Mouse (Mus musculus): ENCODE measurements at regions not wholly inside any gene's neighbourhood (a gene's known extent, or its start where the extent isn't known, plus 50 kb on each side); places are given as distances from the start of the nearest gene placed in this dataset.

DNA sequence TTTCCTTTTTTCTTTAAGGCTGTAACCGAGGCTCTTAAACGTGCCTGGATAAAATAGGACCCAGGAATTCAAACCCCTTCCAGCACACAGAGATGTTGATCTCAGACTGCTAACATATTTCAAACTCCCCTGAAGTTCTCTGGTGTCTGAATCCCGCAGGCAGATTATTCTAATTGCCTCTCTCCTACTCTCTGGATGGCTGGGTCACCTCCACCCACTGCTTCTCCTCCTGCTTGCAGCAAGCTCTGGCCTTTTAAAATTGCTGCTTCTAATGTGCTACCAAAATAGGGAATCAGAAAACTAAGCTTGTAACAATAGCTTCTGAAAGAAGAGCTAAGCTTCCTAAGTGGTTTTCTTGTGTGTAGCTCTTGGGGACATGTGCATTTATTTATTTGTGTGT lies 64.4 kb upstream of the Ldb2 start:
- no peak for TF ChIP-seq POLR2A (IDR thresholded peaks at IDR 0.05; ENCODE audit: borderline replicate concordance, control insufficient read depth, low read depth, low read length)
- no peak for TF ChIP-seq CTCF (IDR thresholded peaks at IDR 0.05; ENCODE audit: control insufficient read depth, insufficient read depth, low read length)

GRCm38 (mm10) chr5:44863349-44863748 lies 63.9 kb upstream of the Ldb2 start:
- TF ChIP-seq CTCF (IDR thresholded peaks at IDR 0.05; ENCODE audit: control insufficient read depth, insufficient read depth, low read length) (no peak), POLR2A (IDR thresholded peaks at IDR 0.05; ENCODE audit: borderline replicate concordance, control insufficient read depth, low read depth, low read length) (no peak)
- 74% methylated on average over 3 of the region's 3 CpGs for WGBS
- Histone ChIP-seq H3K4me1 (ENCODE audit: control insufficient read depth, insufficient read depth, low read length) (no peaks in the 10 kb centered on the region), H3K4me3 (replicated peaks; ENCODE audit: control insufficient read depth, low read depth, low read length) (no peak overlapping the region), H3K27ac (ENCODE audit: control insufficient read depth, insufficient read depth, low read depth, low read length, poor library complexity) (no peak overlapping the region)

More for the DNA sequence above, 64.4 kb upstream of the Ldb2 start:
- 58% methylated on average over 3 of the region's 3 CpGs for WGBS
- H3K27ac ChIP-seq (ENCODE audit: control insufficient read depth, insufficient read depth, low read depth, low read length, poor library complexity), result no peak overlapping the region
- H3K4me1 ChIP-seq (ENCODE audit: control insufficient read depth, insufficient read depth, low read length), result no peaks in the 10 kb centered on the region
- H3K4me3 ChIP-seq (replicated peaks; ENCODE audit: control insufficient read depth, low read depth, low read length), result no peak overlapping the region

DNA sequence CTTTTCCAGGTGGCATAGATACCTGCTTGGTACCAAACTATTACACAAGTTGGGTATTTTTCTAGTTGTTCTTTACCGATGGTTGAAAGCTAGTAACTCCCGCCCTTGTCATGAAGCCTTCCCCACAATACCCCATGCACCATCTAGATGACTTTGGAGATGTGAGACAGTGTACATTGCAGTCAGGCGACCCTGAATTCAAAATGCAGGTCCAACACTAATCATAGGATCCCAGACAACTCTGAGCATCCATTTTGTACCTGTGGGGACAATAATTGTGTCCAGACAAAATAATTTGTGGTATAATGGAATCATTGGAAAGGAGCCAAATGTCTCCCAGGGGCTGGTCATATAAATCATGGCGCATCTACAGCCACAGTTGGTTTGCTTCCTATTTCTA lies 54.7 kb upstream of the Ldb2 start:
- H3K4me3 ChIP-seq (replicated peaks; ENCODE audit: control insufficient read depth, low read depth, low read length), result no peak overlapping the region
- H3K27ac ChIP-seq (ENCODE audit: control insufficient read depth, insufficient read depth, low read depth, low read length, poor library complexity), result no peak overlapping the region
- 75% methylated on average over 4 of the region's 4 CpGs for WGBS
- TF ChIP-seq CTCF (IDR thresholded peaks at IDR 0.05; ENCODE audit: control insufficient read depth, insufficient read depth, low read length) (no peak), POLR2A (IDR thresholded peaks at IDR 0.05; ENCODE audit: borderline replicate concordance, control insufficient read depth, low read depth, low read length) (no peak)
- H3K4me1 ChIP-seq (ENCODE audit: control insufficient read depth, insufficient read depth, low read length), result no peaks in the 10 kb centered on the region
